Mouse (Mus musculus) kidney, adult 18-20 months (tissue): ENCODE measurements around the gene Auh.
A peak's percentile ranks its signal among the peaks of the same experiment; 100 is the strongest.

Experiments
- DNase-seq: peaks from one replicate; pipeline ENCODE4 v3.0.0; 2021

Auh gene

GRCm38 (mm10) chr13:52921065-52921825, 8.2 kb downstream of the Auh start:
- peak; percentile 36 for DNase-seq

GRCm38 (mm10) chr13:52919790-52920352, 9.6 kb downstream of the Auh start:
- no peak for DNase-seq

- DNase-seq: no peak
Observed at GRCm38 (mm10) chr13:52918333-52918732, 11.1 kb downstream of the Auh start.

GRCm38 (mm10) chr13:52914591-52915110, 14.8 kb downstream of the Auh start:
- no peak for DNase-seq

- DNase-seq: no peak
Observed at GRCm38 (mm10) chr13:52913926-52914325, 15.6 kb downstream of the Auh start.

- DNase-seq: peak; percentile 35
Observed at GRCm38 (mm10) chr13:52912495-52912894, 17.0 kb downstream of the Auh start.

- no peak for DNase-seq
Observed at GRCm38 (mm10) chr13:52911259-52911658, 18.2 kb downstream of the Auh start.

- DNase-seq: peak; percentile 55
Observed at GRCm38 (mm10) chr13:52906296-52906695, 23.2 kb downstream of the Auh start.

GRCm38 (mm10) chr13:52904175-52904574, 25.3 kb downstream of the Auh start:
- DNase-seq: no peak

GRCm38 (mm10) chr13:52903767-52904166, 25.7 kb downstream of the Auh start:
- no peak for DNase-seq

- DNase-seq: no peak
Observed at GRCm38 (mm10) chr13:52902517-52902916, 27.0 kb downstream of the Auh start.

GRCm38 (mm10) chr13:52899664-52900063, 29.8 kb downstream of the Auh start:
- DNase-seq: no peak

- no peak for DNase-seq
Observed at GRCm38 (mm10) chr13:52897806-52898205, 31.7 kb downstream of the Auh start.

- DNase-seq: peak; percentile 59
Observed at GRCm38 (mm10) chr13:52892791-52893190, 36.7 kb downstream of the Auh start.

GRCm38 (mm10) chr13:52892065-52892503, 37.4 kb downstream of the Auh start:
- DNase-seq: peak; percentile 60

GRCm38 (mm10) chr13:52890313-52890712, 39.2 kb downstream of the Auh start:
- DNase-seq: peak; percentile 42

GRCm38 (mm10) chr13:52886779-52887178, 42.7 kb downstream of the Auh start:
- no peak for DNase-seq

GRCm38 (mm10) chr13:52883960-52884326, 45.5 kb downstream of the Auh start:
- DNase-seq: no peak

- no peak for DNase-seq
Observed at GRCm38 (mm10) chr13:52883084-52883959, 46.2 kb downstream of the Auh start.

- no peak for DNase-seq
Observed at GRCm38 (mm10) chr13:52880386-52880785, 49.1 kb downstream of the Auh start.

GRCm38 (mm10) chr13:52879918-52880317, 49.6 kb downstream of the Auh start:
- DNase-seq: no peak

- DNase-seq: no peak
Observed at GRCm38 (mm10) chr13:52879291-52879690, 50.2 kb downstream of the Auh start.

GRCm38 (mm10) chr13:52878823-52879222, 50.7 kb downstream of the Auh start:
- DNase-seq: no peak
